Comparison of ENCODE assay signal across 8 mouse cellular contexts in genomic region chr3:26153036-26153741, GRCm38 (mm10).
DNase-seq lines count a peak whose midpoint lies in the region; ATAC-seq and TF ChIP-seq lines count a peak whose summit lies in the region.

No protein-coding gene starts in this region.

- H3K27me3 ChIP-seq in heart, adult 2 months (ENCODE audit: control insufficient read depth, insufficient read depth, low read length) = 0 out of 2 replicates have a peak, but pooled peaks cover 1% of the 10 kb centered on the region
- H3K27me3 ChIP-seq in hindbrain, postnatal 0 days (ENCODE audit: insufficient read depth, low read length) = no peaks in the 10 kb centered on the region
- H3K27me3 ChIP-seq in liver, embryonic 13.5 days = peaks cover 17% of the 10 kb centered on the region

- H3K4me1 ChIP-seq in heart, adult 2 months (ENCODE audit: control insufficient read depth, insufficient read depth, low read length) = no peaks in the 10 kb centered on the region
- no peaks in the 10 kb centered on the region for H3K4me1 ChIP-seq in embryonic fibroblast, embryonic 13.5 days (ENCODE audit: control insufficient read depth, insufficient read depth, low read length)
- H3K4me1 ChIP-seq in hindbrain, postnatal 0 days (ENCODE audit: insufficient read depth, low read length) = no peaks in the 10 kb centered on the region
- H3K4me1 ChIP-seq in liver, embryonic 13.5 days (replicated peaks) = no peaks in the 10 kb centered on the region

- TF ChIP-seq EP300 in heart, adult 2 months (IDR thresholded peaks at IDR 0.05; ENCODE audit: insufficient read depth, low read depth, low read length) = no peak

- no peaks in the 10 kb centered on the region for H3K79me2 ChIP-seq in heart, adult 2 months (replicated peaks; ENCODE audit: control insufficient read depth, insufficient read depth, low read length)

- peak overlapping the region; percentile 32 for H3K4me3 ChIP-seq in heart, adult 2 months
- H3K4me3 ChIP-seq in embryonic fibroblast, embryonic 13.5 days (ENCODE audit: insufficient read depth, low read length) = peak overlapping the region; percentile 50
- H3K4me3 ChIP-seq in hindbrain, postnatal 0 days (ENCODE audit: low read length) = peak overlapping the region; percentile 73
- H3K4me3 ChIP-seq in liver, embryonic 13.5 days (replicated peaks) = peak overlapping the region; percentile 29

- no peak overlapping the region for H3K27ac ChIP-seq in heart, adult 2 months
- H3K27ac ChIP-seq in embryonic fibroblast, embryonic 13.5 days (ENCODE audit: insufficient read depth, low read length) = no peak overlapping the region
- H3K27ac ChIP-seq in hindbrain, postnatal 0 days = peak overlapping the region; percentile 75
- H3K27ac ChIP-seq in liver, embryonic 13.5 days = no peak overlapping the region

- no peak for TF ChIP-seq POLR2A in heart, adult 2 months (IDR thresholded peaks at IDR 0.05; ENCODE audit: insufficient read depth, low read depth, low read length)
- no peak for TF ChIP-seq POLR2A in embryonic fibroblast, embryonic 13.5 days (IDR thresholded peaks at IDR 0.05; ENCODE audit: low read depth, low read length)

- WGBS in heart, adult 2 months = 2% methylated on average over 31 of the region's 31 CpGs
- under 1% methylated on average over 31 of the region's 31 CpGs for WGBS in hindbrain, postnatal 0 days
- 3% methylated on average over 31 of the region's 31 CpGs for WGBS in liver, embryonic 13.5 days (ENCODE audit: insufficient replicate concordance)

- H3K36me3 ChIP-seq in heart, adult 2 months (ENCODE audit: control insufficient read depth, insufficient read depth, low read length) = no peaks in the 10 kb centered on the region
- no peaks in the 10 kb centered on the region for H3K36me3 ChIP-seq in hindbrain, postnatal 0 days (ENCODE audit: insufficient read depth, low read length)
- no peaks in the 10 kb centered on the region for H3K36me3 ChIP-seq in liver, embryonic 13.5 days

- TF ChIP-seq CTCF in heart, adult 2 months (IDR thresholded peaks at IDR 0.05) = no peak
- TF ChIP-seq CTCF in embryonic fibroblast, embryonic 13.5 days (IDR thresholded peaks at IDR 0.05; ENCODE audit: borderline replicate concordance, insufficient read depth, low read length) = no peak
- TF ChIP-seq CTCF in hindbrain, postnatal 0 days (IDR thresholded peaks at IDR 0.05; ENCODE audit: low read depth) = no peak

- intact Hi-C loops in heart, adult 2 months (cut with DNase I) = no loop called here
- intact Hi-C loops in heart, postnatal 36 days (cut with DNase I) = no loop called here

- DNase-seq in heart, adult 2 months = peak in 1 of 2 experiments; percentile 18
- no peak for DNase-seq in heart, postnatal 36 days
- peak; percentile 69 for DNase-seq in brain, adult 2 months (ENCODE audit: low read depth, low spot score)
- DNase-seq in hindbrain, postnatal 0 days (ENCODE audit: low spot score) = peak; percentile 67
- DNase-seq in liver, embryonic 13.5 days = no peak
- peak; percentile 59 for DNase-seq in right cerebral cortex, postnatal 25 days
- DNase-seq in thymus, postnatal 14 days = no peak

- ATAC-seq in hindbrain, postnatal 0 days = peak; percentile 55; the same call in 1 of the 2 replicates
- no peak for ATAC-seq in liver, embryonic 13.5 days (ENCODE audit: low read depth)

- H3K9ac ChIP-seq in heart, adult 2 months (ENCODE audit: low read depth, low read length) = no peak overlapping the region
- peak overlapping the region; percentile 69 for H3K9ac ChIP-seq in hindbrain, postnatal 0 days (replicated peaks; ENCODE audit: low read length)
- no peak overlapping the region for H3K9ac ChIP-seq in liver, embryonic 13.5 days

- H3K9me3 ChIP-seq in hindbrain, postnatal 0 days (ENCODE audit: low read length) = no peaks in the 10 kb centered on the region
- no peaks in the 10 kb centered on the region for H3K9me3 ChIP-seq in liver, embryonic 13.5 days (replicated peaks)

- peak overlapping the region; percentile 71 for H3K4me2 ChIP-seq in hindbrain, postnatal 0 days (ENCODE audit: low read depth, low read length)
- peak overlapping the region; percentile 49 for H3K4me2 ChIP-seq in liver, embryonic 13.5 days

Comparison
In these comparisons a context has a peak if more than half of its experiments do, and no peak if none do; other contexts are left out.
1. DNase-seq: peak in brain, adult 2 months (single experiment), hindbrain, postnatal 0 days (single experiment) and right cerebral cortex, postnatal 25 days (single experiment); none in heart, postnatal 36 days (0 of 2), liver, embryonic 13.5 days (single experiment) and thymus, postnatal 14 days (single experiment).
2. Peak in every context shown above with its lines, with median percentiles within 50 percentile points of each other: H3K4me3 ChIP-seq.